Mouse (Mus musculus) C2C12 (cell line): ENCODE data around the gene Calm3. TPM values are rescaled to one million over a fixed set of nuclear protein-coding genes. Genes with fewer than 3 reads are reported as not detected.

Experiments
- H3K27me3 ChIP-seq: one replicate; pipeline ENCODE4 v1.6.1; 2011; ENCODE audit not compliant: control insufficient read depth, insufficient read depth, insufficient read length
- H3K36me3 ChIP-seq: one replicate; pipeline ENCODE4 v1.6.1; 2011; ENCODE audit not compliant: control insufficient read depth, insufficient read depth
- H3K4me3 ChIP-seq: one replicate; pipeline ENCODE4 v1.5.1; 2011; ENCODE audit warnings: mild to moderate bottlenecking, control low read depth; ENCODE audit not compliant: poor library complexity, insufficient read depth, severe bottlenecking
- H3K79me2 ChIP-seq: one replicate; pipeline ENCODE4 v1.6.1; 2011; ENCODE audit not compliant: control insufficient read depth, insufficient read depth
- H3K79me3 ChIP-seq: one replicate; pipeline ENCODE4 v1.6.1; 2011; ENCODE audit warnings: low read depth, control low read depth
- H3ac ChIP-seq: one replicate; pipeline ENCODE3; 2011; ENCODE audit warnings: low read depth; ENCODE audit not compliant: control insufficient read depth, insufficient read length
- CEBPB ChIP-seq: IDR thresholded peaks from one replicate; pipeline ENCODE4 v1.6.1; 2011; ENCODE audit warnings: low read depth, mild to moderate bottlenecking, control low read depth, moderate library complexity
- CTCF ChIP-seq: IDR thresholded peaks from one replicate; pipeline ENCODE4 v1.5.1; 2011; ENCODE audit not compliant: control insufficient read depth, insufficient read depth, insufficient read length
- FOSL1 ChIP-seq: IDR thresholded peaks from one replicate; pipeline ENCODE4 v1.8.0; 2011; ENCODE audit warnings: mild to moderate bottlenecking, low read length; ENCODE audit not compliant: poor library complexity, insufficient read depth, severe bottlenecking
- MAX ChIP-seq: IDR thresholded peaks from one replicate; pipeline ENCODE4 v1.6.1; 2011; ENCODE audit warnings: mild to moderate bottlenecking, control low read depth
- MYOD1 ChIP-seq: IDR thresholded peaks from one replicate; pipeline ENCODE4 v1.6.1; 2011; ENCODE audit warnings: low read depth; ENCODE audit not compliant: control insufficient read depth, insufficient read length
- MYOG ChIP-seq: IDR thresholded peaks from one replicate; pipeline ENCODE4 v1.6.1; 2011; ENCODE audit not compliant: control insufficient read depth, insufficient read length; ENCODE audit errors: extremely low read depth
- USF1 ChIP-seq: IDR thresholded peaks from one replicate; pipeline ENCODE4 v1.6.1; 2011; ENCODE audit warnings: low read depth, mild to moderate bottlenecking, control low read depth, moderate library complexity
- polyA plus RNA-seq: library from polyadenylated mRNA; unstranded; fragments of >200 nt; fragmentation: generic; extraction: Trizol; gene quantifications from one replicate; pipeline ENCODE4 v1.2.1, GENCODE M21; 2012; ENCODE audit warnings: missing spikeins

Gene Calm3
- polyA plus RNA-seq, 1 experiment, result 365 TPM

DNA sequence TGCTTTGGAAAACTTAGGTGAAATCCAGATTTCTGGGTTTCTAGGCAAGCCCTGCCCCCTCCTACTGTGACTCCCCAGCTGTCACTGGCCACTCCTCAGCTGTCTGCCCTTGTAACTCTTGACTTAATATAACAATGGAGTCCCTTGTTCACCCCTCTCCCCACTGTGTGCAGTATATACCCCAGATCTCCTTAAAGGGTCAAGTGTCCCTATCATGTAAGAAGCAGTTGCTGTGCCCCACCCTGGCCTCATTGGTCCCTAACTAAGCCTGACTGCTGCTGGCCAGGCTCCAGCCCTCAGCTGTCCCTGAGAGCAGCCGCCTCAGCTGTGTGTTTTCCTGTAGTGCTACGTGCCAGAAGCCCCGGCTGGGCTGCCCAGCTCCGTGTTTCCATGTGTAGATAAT, 24.0 kb upstream of the Calm3 start:
- peak overlapping the region; percentile 51 for H3ac ChIP-seq
- H3K36me3 ChIP-seq, result no peaks in the 10 kb centered on the region
- TF ChIP-seq CTCF (no peak), MYOD1 (peak; percentile 93)
- H3K79me3 ChIP-seq, result no peaks in the 10 kb centered on the region
- no peak overlapping the region for H3K4me3 ChIP-seq
- no peaks in the 10 kb centered on the region for H3K27me3 ChIP-seq
- no peaks in the 10 kb centered on the region for H3K79me2 ChIP-seq

- TF ChIP-seq CTCF (no peak), MYOD1 (no peak), MYOG (no peak), CEBPB (no peak), FOSL1 (no peak), USF1 (no peak), MAX (no peak)
Measured at GRCm38 (mm10) chr7:16947349-16947895, 23.5 kb upstream of the Calm3 start.

DNA sequence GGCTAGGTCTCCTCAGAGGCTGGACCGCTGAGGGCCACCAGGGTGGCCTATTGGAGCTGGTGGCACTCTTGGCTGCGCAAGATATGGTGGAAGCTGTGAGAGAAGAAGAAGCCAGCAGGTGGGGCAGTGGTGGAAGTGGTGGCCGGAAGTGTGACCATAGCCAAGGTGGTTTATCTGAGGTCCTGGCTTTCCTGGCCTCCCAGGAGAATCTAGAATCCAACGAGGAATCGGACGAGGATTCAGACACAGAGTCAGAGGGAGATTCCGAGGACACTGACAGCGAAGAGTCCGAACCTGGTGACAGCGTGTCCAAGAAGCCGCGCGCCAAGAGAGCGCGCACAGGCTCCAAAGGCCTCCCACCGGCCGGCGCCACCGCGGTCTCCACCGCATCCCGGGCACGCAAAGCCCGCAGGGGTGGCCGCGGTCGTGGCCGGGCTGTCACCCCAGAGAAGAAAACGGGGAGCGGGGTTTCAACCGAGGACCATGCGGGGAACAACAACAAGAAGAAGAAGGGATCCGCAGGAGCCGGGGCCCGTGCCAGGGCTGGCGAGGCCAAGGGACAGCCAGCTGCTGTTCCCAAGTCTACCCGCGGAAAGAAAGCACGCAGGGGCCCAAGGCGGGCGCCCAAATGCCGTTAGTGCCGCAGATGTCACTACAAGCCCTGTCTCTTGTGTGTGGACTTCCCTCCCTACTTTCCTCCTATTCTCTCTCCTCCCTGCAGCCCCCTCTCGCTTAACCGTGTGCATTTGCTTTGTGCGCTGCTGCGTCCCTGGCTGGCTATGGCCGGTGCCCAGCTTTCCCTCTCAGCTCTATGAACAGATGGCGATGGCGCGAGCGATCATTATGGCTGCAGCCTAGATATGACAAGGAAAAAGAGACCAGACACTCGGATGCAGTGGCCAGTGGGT, 22.8 kb upstream of the Calm3 start:
- H3ac ChIP-seq, result peak overlapping the region; percentile 36
- no peak for TF ChIP-seq CTCF
- TF ChIP-seq FOSL1, result no peak
- H3K36me3 ChIP-seq, result no peaks in the 10 kb centered on the region
- H3K27me3 ChIP-seq, result no peaks in the 10 kb centered on the region
- H3K79me2 ChIP-seq, result no peaks in the 10 kb centered on the region
- H3K4me3 ChIP-seq, result no peak overlapping the region
- H3K79me3 ChIP-seq, result no peaks in the 10 kb centered on the region

More at GRCm38 (mm10) chr7:16947349-16947895, 23.5 kb upstream of the Calm3 start:
- H3K36me3 ChIP-seq, result no peaks in the 10 kb centered on the region
- H3K27me3 ChIP-seq, result no peaks in the 10 kb centered on the region
- no peaks in the 10 kb centered on the region for H3K79me3 ChIP-seq
- H3K79me2 ChIP-seq, result no peaks in the 10 kb centered on the region
- H3ac ChIP-seq, result peak overlapping the region; percentile 36
- no peak overlapping the region for H3K4me3 ChIP-seq

- Histone ChIP-seq H3K36me3 (no peaks in the 10 kb centered on the region), H3K27me3 (no peaks in the 10 kb centered on the region), H3ac (no peak overlapping the region), H3K79me3 (no peaks in the 10 kb centered on the region), H3K4me3 (no peak overlapping the region), H3K79me2 (no peaks in the 10 kb centered on the region)
- TF ChIP-seq CEBPB, result no peak
- no peak for TF ChIP-seq MAX
- no peak for TF ChIP-seq FOSL1
- TF ChIP-seq MYOD1, result no peak
- no peak for TF ChIP-seq MYOG
- TF ChIP-seq CTCF, result no peak
- no peak for TF ChIP-seq USF1
Measured at GRCm38 (mm10) chr7:16945419-16945818, 21.5 kb upstream of the Calm3 start.

DNA sequence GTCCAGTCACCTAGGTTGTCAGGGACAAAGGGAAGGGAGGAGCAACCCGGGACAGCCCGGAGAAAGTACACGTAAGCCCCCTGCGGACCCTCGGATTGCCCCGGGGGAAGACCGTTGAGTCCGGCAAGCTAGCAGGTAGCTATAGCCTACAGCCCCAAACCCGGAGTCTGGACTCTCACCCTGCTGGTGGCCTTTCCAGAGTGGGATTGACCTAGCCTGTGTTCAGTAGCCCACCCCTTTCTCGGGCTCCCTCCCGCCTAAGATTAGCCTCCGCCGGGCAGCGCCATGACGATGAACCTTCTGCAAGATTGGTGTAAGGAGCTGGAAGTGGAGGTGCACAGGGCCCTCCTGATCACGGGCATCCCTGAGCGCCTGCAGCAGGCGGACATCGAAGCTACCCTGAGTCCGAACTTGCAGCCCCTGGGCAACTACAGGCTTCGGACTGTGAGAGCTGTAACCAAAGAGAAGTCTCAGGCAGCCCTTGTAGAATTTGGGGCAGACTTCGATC, 20.9 kb upstream of the Calm3 start:
- no peaks in the 10 kb centered on the region for H3K79me3 ChIP-seq
- H3K36me3 ChIP-seq, result no peaks in the 10 kb centered on the region
- H3K79me2 ChIP-seq, result no peaks in the 10 kb centered on the region
- peak overlapping the region; percentile 64 for H3ac ChIP-seq
- no peak for TF ChIP-seq FOSL1
- no peak for TF ChIP-seq CEBPB
- TF ChIP-seq MYOD1, result no peak
- no peak for TF ChIP-seq CTCF
- no peak for TF ChIP-seq MYOG
- TF ChIP-seq MAX, result no peak
- TF ChIP-seq USF1, result no peak
- H3K4me3 ChIP-seq, result no peak overlapping the region
- no peaks in the 10 kb centered on the region for H3K27me3 ChIP-seq

DNA sequence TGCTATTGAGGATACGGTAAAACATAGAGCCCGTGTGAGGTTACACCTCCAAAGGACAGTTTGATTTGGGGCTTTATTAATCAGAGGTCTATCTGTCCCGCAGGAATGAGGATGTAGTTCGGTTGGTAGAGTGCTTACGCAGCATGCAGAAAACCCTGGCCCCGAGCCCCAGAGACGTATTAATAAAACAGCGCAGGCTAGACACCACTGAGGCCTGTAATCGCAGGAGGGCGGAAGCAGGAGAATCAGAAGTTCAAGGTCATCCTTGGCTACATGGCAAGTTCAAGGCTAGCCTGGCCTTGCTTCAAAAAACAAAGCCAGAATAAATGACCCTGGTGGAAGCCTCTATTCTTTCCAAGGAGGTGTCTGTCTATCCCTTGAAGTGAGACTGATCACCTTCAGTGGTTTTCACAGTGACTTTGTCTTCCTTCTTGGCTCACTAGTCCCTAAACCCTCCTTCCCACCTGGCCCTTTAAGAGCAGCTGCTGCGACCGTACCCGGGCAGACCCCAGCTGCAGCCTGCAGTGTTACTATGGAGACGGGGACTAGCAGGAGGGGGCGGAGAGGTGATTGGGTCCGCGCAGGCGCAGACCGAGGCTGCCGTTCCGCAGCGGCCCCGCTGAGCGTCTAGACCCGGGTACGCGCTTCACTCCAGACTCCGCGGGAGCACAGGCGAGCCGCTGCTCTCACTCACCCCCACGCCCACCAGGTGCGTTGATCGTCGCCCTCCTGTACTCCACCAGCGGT, 20.3 kb upstream of the Calm3 start, which contains the start of gene Pnmal2:
TSS of gene Pnmal2 (plus strand) at position 622 of the 747 bp plus-strand sequence.
- H3K36me3 ChIP-seq, result no peaks in the 10 kb centered on the region
- peak within 1 kb of the TSS; percentile 64 for H3ac ChIP-seq
- H3K79me3 ChIP-seq, result no peaks in the 10 kb centered on the region
- no peaks in the 10 kb centered on the region for H3K79me2 ChIP-seq
- no peaks in the 10 kb centered on the region for H3K27me3 ChIP-seq
- H3K4me3 ChIP-seq, result no peak within 1 kb of the TSS
- TF ChIP-seq CEBPB (no peak), MYOG (no peak), FOSL1 (no peak), MYOD1 (peak; percentile 28)
